Mouse (Mus musculus) kidney, adult 2 months (tissue): ENCODE data around the gene Fra10ac1. TPM values are rescaled to one million over a fixed set of nuclear protein-coding genes. Genes with fewer than 3 reads are reported as not detected.

Source experiments
- DNase-seq: peaks from one replicate; pipeline ENCODE4 v3.0.0; 2021
- H3K27ac ChIP-seq: fragments of 200-500 bp; 2 replicates; pipeline ENCODE4 v1.5.1; 2012; ENCODE audit warnings: low read depth, low read length, control low read depth, inconsistent platforms; ENCODE audit not compliant: insufficient read depth
- H3K27me3 ChIP-seq: fragments of 200-500 bp; replicated peaks from 2 replicates; pipeline ENCODE4 v1.6.1; 2012; ENCODE audit warnings: mild to moderate bottlenecking, moderate library complexity, low read length, inconsistent platforms; ENCODE audit not compliant: control insufficient read depth, insufficient read depth
- H3K36me3 ChIP-seq: fragments of 200-500 bp; 2 replicates; pipeline ENCODE4 v1.6.1; 2012; ENCODE audit warnings: mild to moderate bottlenecking, moderate library complexity, low read length, inconsistent platforms; ENCODE audit not compliant: control insufficient read depth, insufficient read depth
- H3K4me1 ChIP-seq: fragments of 200-500 bp; 2 replicates; pipeline ENCODE4 v1.6.1; 2011; ENCODE audit warnings: low read length; ENCODE audit not compliant: control insufficient read depth, insufficient read depth
- H3K4me3 ChIP-seq: fragments of 200-500 bp; 2 replicates; pipeline ENCODE4 v1.5.1; 2011; ENCODE audit warnings: mild to moderate bottlenecking, low read depth, low read length, control low read depth; ENCODE audit not compliant: insufficient read depth
- CTCF ChIP-seq: fragments of 200-500 bp; conservative IDR thresholded peaks from 2 replicates; pipeline ENCODE4 v1.5.1; 2011; ENCODE audit warnings: low read depth, mild to moderate bottlenecking, control low read depth, low read length, moderate library complexity, mixed read lengths; ENCODE audit not compliant: insufficient read depth, insufficient read length
- POLR2A ChIP-seq: fragments of 200-500 bp; IDR thresholded peaks from one replicate; pipeline ENCODE4 v1.6.1; 2011; ENCODE audit warnings: low read depth, low read length, control low read depth
- WGBS: fragments of 180-500 bp; shearing (Covaris S2); methylation state at CpG from one replicate; pipeline ENCODE4 v1.1.7; 2018; 5-methylcytosine and 5-hydroxymethylcytosine counted together
- polyA plus RNA-seq: library from polyadenylated mRNA; depleted of rRNA; stranded (reverse); fragments of >200 nt; gene quantifications from 2 replicates; pipeline ENCODE4 v1.2.3, GENCODE M21; 2012

The Fra10ac1 gene
- polyA plus RNA-seq, 1 experiment, result 4.8 TPM

- Histone ChIP-seq H3K27ac (no peak overlapping the region), H3K36me3 (no peaks in the 10 kb centered on the region), H3K4me3 (no peak overlapping the region), H3K27me3 (no peaks in the 10 kb centered on the region; the same call in 1 of the 2 replicates), H3K4me1 (no peaks in the 10 kb centered on the region)
- 76% methylated on average over 5 of the region's 5 CpGs for WGBS
- no peak for DNase-seq
- TF ChIP-seq CTCF (no peak), POLR2A (no peak)
Observed at GRCm38 (mm10) chr19:38261351-38261750, 37.4 kb upstream of the Fra10ac1 start.

- Histone ChIP-seq H3K36me3 (no peaks in the 10 kb centered on the region), H3K4me3 (no peak overlapping the region), H3K27ac (no peak overlapping the region), H3K4me1 (no peaks in the 10 kb centered on the region), H3K27me3 (no peaks in the 10 kb centered on the region; the same call in 1 of the 2 replicates)
- TF ChIP-seq POLR2A (no peak), CTCF (no peak)
- DNase-seq, result no peak
- WGBS, result 58% methylated on average over 4 of the region's 4 CpGs
Observed at GRCm38 (mm10) chr19:38260346-38260745, 36.4 kb upstream of the Fra10ac1 start.

- Histone ChIP-seq H3K4me1 (no peaks in the 10 kb centered on the region), H3K27ac (no peak overlapping the region), H3K36me3 (no peaks in the 10 kb centered on the region), H3K4me3 (no peak overlapping the region), H3K27me3 (no peaks in the 10 kb centered on the region; the same call in 1 of the 2 replicates)
- WGBS, result 87% methylated on average over 3 of the region's 3 CpGs
- DNase-seq, result no peak
- TF ChIP-seq POLR2A (no peak), CTCF (no peak)
Observed at GRCm38 (mm10) chr19:38259436-38259835, 35.5 kb upstream of the Fra10ac1 start.

- no peak for TF ChIP-seq CTCF
- no peak for TF ChIP-seq POLR2A
- Histone ChIP-seq H3K27me3 (no peaks in the 10 kb centered on the region; the same call in 1 of the 2 replicates), H3K4me3 (no peak overlapping the region), H3K27ac (no peak overlapping the region), H3K4me1 (no peaks in the 10 kb centered on the region), H3K36me3 (no peaks in the 10 kb centered on the region)
- WGBS, result 75% methylated on average over 3 of the region's 3 CpGs
- DNase-seq, result no peak
Observed at GRCm38 (mm10) chr19:38258651-38259065, 34.7 kb upstream of the Fra10ac1 start.

DNA sequence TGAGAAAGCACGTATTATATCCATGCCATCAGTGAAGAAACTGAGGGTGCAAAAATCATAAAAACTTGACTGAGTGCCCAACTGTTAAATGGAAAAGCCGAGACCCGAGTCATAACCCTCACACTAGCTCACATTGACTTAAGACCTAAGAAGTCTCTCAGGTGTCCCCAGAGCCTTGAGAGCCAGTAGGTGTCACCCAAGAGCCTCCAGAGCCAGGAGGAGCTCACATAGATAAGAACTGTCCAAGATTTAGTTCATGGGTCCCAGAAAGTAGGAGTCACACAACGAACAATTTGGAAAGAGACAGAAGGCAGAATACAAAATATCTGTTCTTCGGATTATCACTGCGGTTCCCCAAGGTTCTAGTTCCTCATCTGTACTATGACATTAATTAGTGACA, 29.8 kb upstream of the Fra10ac1 start:
- DNase-seq, result peak; percentile 50
- TF ChIP-seq CTCF, result peak; percentile 69
- TF ChIP-seq POLR2A, result no peak
- Histone ChIP-seq H3K36me3 (no peaks in the 10 kb centered on the region), H3K4me1 (no peaks in the 10 kb centered on the region), H3K4me3 (no peak overlapping the region), H3K27ac (no peak overlapping the region), H3K27me3 (no peaks in the 10 kb centered on the region; the same call in 1 of the 2 replicates)
- 53% methylated on average over 6 of the region's 6 CpGs for WGBS

- H3K36me3 ChIP-seq, result no peaks in the 10 kb centered on the region
- no peak for DNase-seq
- no peaks in the 10 kb centered on the region; the same call in 1 of the 2 replicates for H3K27me3 ChIP-seq
- H3K4me1 ChIP-seq, result no peaks in the 10 kb centered on the region
- H3K4me3 ChIP-seq, result no peak overlapping the region
- WGBS, result 91% methylated on average over 8 of the region's 8 CpGs
- no peak for TF ChIP-seq POLR2A
- TF ChIP-seq CTCF, result no peak
- H3K27ac ChIP-seq, result no peak overlapping the region
Observed at GRCm38 (mm10) chr19:38249627-38250026, 25.7 kb upstream of the Fra10ac1 start.

DNA sequence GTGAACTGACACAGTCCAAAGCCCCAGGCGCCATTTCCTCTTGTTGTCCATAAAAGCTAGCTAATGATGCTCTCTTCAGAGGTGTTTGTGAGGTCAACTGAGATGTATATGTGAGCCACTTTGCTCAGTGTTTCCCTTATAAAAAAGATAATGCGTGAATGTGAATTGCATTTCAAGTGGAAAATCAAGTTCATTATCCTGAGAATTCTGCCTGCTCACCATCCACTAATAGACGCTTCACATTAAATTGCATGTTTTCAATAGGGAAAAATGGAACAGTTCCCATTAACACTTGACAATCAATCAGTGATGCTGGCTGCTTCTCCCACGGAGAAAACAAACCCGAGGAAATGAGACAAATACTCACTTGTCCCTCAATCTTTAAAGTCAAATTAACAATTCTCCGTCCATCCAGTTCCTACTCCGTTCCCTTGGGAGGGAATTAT, 22.2 kb upstream of the Fra10ac1 start:
- TF ChIP-seq CTCF (no peak), POLR2A (no peak)
- Histone ChIP-seq H3K4me3 (no peak overlapping the region), H3K27me3 (no peaks in the 10 kb centered on the region; the same call in 1 of the 2 replicates), H3K36me3 (no peaks in the 10 kb centered on the region), H3K4me1 (no peaks in the 10 kb centered on the region), H3K27ac (no peak overlapping the region)
- 71% methylated on average over 7 of the region's 7 CpGs for WGBS
- no peak for DNase-seq
